In genomic region chr12:100519684-100520076, GRCm38 (mm10) we compare ENCODE assay signal across 8 mouse cellular contexts. TPM values are rescaled to one million over a fixed set of nuclear protein-coding genes. Genes with fewer than 3 reads are reported as not detected.
DNase-seq lines count a peak whose midpoint lies in the region; ATAC-seq and TF ChIP-seq lines count a peak whose summit lies in the region.

No protein-coding gene starts in this region.

- peak overlapping the region; percentile 88 for H3K4me2 ChIP-seq in neural tube, embryonic 11.5 days (ENCODE audit: low read depth)
- H3K4me2 ChIP-seq in heart, postnatal 0 days (ENCODE audit: low read depth, low read length) = peak overlapping the region; percentile 72
- peak overlapping the region; percentile 82 for H3K4me2 ChIP-seq in limb, embryonic 12.5 days
- H3K4me2 ChIP-seq in midbrain, embryonic 16.5 days (ENCODE audit: low read length) = peak overlapping the region; percentile 81

- TF ChIP-seq EP300 in heart, postnatal 0 days (IDR thresholded peaks at IDR 0.05; ENCODE audit: low read depth) = no peak

- no peak for TF ChIP-seq CTCF in cortical plate, adult 2 months (IDR thresholded peaks at IDR 0.05; ENCODE audit: extremely low read depth, insufficient read depth, low read length)
- no peak for TF ChIP-seq CTCF in heart, postnatal 0 days (IDR thresholded peaks at IDR 0.05; ENCODE audit: low read depth)

- peaks cover 5% of the 10 kb centered on the region; the same call in 1 of the 2 replicates for H3K4me1 ChIP-seq in neural tube, embryonic 11.5 days (ENCODE audit: control insufficient read depth, insufficient read depth, low read length)
- peaks cover 15% of the 10 kb centered on the region for H3K4me1 ChIP-seq in cortical plate, adult 2 months (ENCODE audit: control insufficient read depth, insufficient read depth, low read length)
- H3K4me1 ChIP-seq in heart, postnatal 0 days (ENCODE audit: control insufficient read depth, insufficient read depth) = peaks cover 23% of the 10 kb centered on the region
- peaks cover 20% of the 10 kb centered on the region for H3K4me1 ChIP-seq in limb, embryonic 12.5 days (replicated peaks)
- H3K4me1 ChIP-seq in midbrain, embryonic 16.5 days (ENCODE audit: control insufficient read depth, insufficient read depth, low read length) = peaks cover 27% of the 10 kb centered on the region

- H3K36me3 ChIP-seq in neural tube, embryonic 11.5 days (ENCODE audit: control insufficient read depth, insufficient read depth, low read length) = no peaks in the 10 kb centered on the region
- H3K36me3 ChIP-seq in heart, postnatal 0 days (replicated peaks; ENCODE audit: control insufficient read depth, insufficient read depth, low read length) = no peaks in the 10 kb centered on the region
- peaks cover 14% of the 10 kb centered on the region; the same call in 1 of the 2 replicates for H3K36me3 ChIP-seq in limb, embryonic 12.5 days
- H3K36me3 ChIP-seq in midbrain, embryonic 16.5 days (ENCODE audit: control insufficient read depth, insufficient read depth, low read length) = no peaks in the 10 kb centered on the region

- peak overlapping the region; percentile 86 for H3K4me3 ChIP-seq in neural tube, embryonic 11.5 days (ENCODE audit: low read depth, low read length)
- H3K4me3 ChIP-seq in cortical plate, adult 2 months (ENCODE audit: insufficient read depth, low read length) = peak overlapping the region; percentile 91
- H3K4me3 ChIP-seq in heart, postnatal 0 days (ENCODE audit: low read depth, low read length) = peak overlapping the region; percentile 71
- H3K4me3 ChIP-seq in limb, embryonic 12.5 days (replicated peaks) = peak overlapping the region; percentile 82
- peak overlapping the region; percentile 65 for H3K4me3 ChIP-seq in midbrain, embryonic 16.5 days (ENCODE audit: low read depth, low read length)

- peak; percentile 13; the same call in 1 of the 2 replicates for ATAC-seq in neural tube, embryonic 11.5 days (ENCODE audit: insufficient read depth, low FRiP score, low TSS enrichment)
- ATAC-seq in heart, postnatal 0 days (ENCODE audit: insufficient read depth, low read depth) = no peak
- no peak for ATAC-seq in limb, embryonic 12.5 days (ENCODE audit: insufficient number of reproducible peaks, insufficient read depth, low FRiP score, low TSS enrichment, low read depth)
- peak; percentile 25 for ATAC-seq in midbrain, embryonic 16.5 days
- ATAC-seq in megakaryocyte-erythroid progenitor cell, adult 5-6 weeks (replicated peaks; ENCODE audit: low FRiP score, low TSS enrichment, poor library complexity, severe bottlenecking) = no peak

- H3K9me3 ChIP-seq in neural tube, embryonic 11.5 days (ENCODE audit: control insufficient read depth, low read length) = no peaks in the 10 kb centered on the region
- H3K9me3 ChIP-seq in heart, postnatal 0 days (replicated peaks; ENCODE audit: control insufficient read depth, low read length) = no peaks in the 10 kb centered on the region
- H3K9me3 ChIP-seq in limb, embryonic 12.5 days = no peaks in the 10 kb centered on the region
- no peaks in the 10 kb centered on the region for H3K9me3 ChIP-seq in midbrain, embryonic 16.5 days (replicated peaks; ENCODE audit: control insufficient read depth, low read length, poor library complexity, severe bottlenecking)

- no peaks in the 10 kb centered on the region for H3K27me3 ChIP-seq in neural tube, embryonic 11.5 days (ENCODE audit: control insufficient read depth, insufficient read depth, low read length)
- H3K27me3 ChIP-seq in heart, postnatal 0 days (ENCODE audit: control insufficient read depth, insufficient read depth, low read length) = no peaks in the 10 kb centered on the region
- H3K27me3 ChIP-seq in limb, embryonic 12.5 days = no peaks in the 10 kb centered on the region
- H3K27me3 ChIP-seq in midbrain, embryonic 16.5 days (ENCODE audit: control insufficient read depth, insufficient read depth, low read depth, low read length) = no peaks in the 10 kb centered on the region

- 64% methylated on average over 7 of the region's 7 CpGs for WGBS in neural tube, embryonic 11.5 days
- WGBS in heart, postnatal 0 days = 34% methylated on average over 7 of the region's 7 CpGs
- WGBS in limb, embryonic 12.5 days = 63% methylated on average over 7 of the region's 7 CpGs
- WGBS in midbrain, embryonic 16.5 days = 42% methylated on average over 7 of the region's 7 CpGs

- no peak for TF ChIP-seq POLR2A in cortical plate, adult 2 months (IDR thresholded peaks at IDR 0.05; ENCODE audit: extremely low read depth, insufficient read depth, low read length)

- peak; percentile 25 for DNase-seq in neural tube, embryonic 11.5 days (ENCODE audit: low spot score)
- DNase-seq in neural tube, embryonic 10.5 days (ENCODE audit: extremely low spot score, low spot score) = no peak
- DNase-seq in heart, postnatal 0 days (ENCODE audit: low spot score) = no peak
- DNase-seq in ovary, adult 18-20 months (ENCODE audit: low spot score) = no peak

- H3K9ac ChIP-seq in neural tube, embryonic 11.5 days (ENCODE audit: low read length) = peak overlapping the region; percentile 95
- peak overlapping the region; percentile 88 for H3K9ac ChIP-seq in heart, postnatal 0 days (replicated peaks; ENCODE audit: low read depth, low read length)
- H3K9ac ChIP-seq in limb, embryonic 12.5 days (replicated peaks) = peak overlapping the region; percentile 96
- H3K9ac ChIP-seq in midbrain, embryonic 16.5 days (ENCODE audit: low read depth, low read length) = peak overlapping the region; percentile 99

- peak overlapping the region; percentile 79; the same call in 1 of the 2 replicates for H3K27ac ChIP-seq in neural tube, embryonic 11.5 days (ENCODE audit: low read depth, low read length)
- H3K27ac ChIP-seq in cortical plate, adult 2 months (ENCODE audit: insufficient read depth, low read length) = peak overlapping the region; percentile 96
- peak overlapping the region; percentile 78; the same call in 1 of the 2 replicates for H3K27ac ChIP-seq in heart, postnatal 0 days (ENCODE audit: low read depth)
- no peak overlapping the region; the same call in 1 of the 2 replicates for H3K27ac ChIP-seq in limb, embryonic 12.5 days
- peak overlapping the region; percentile 87 for H3K27ac ChIP-seq in midbrain, embryonic 16.5 days (ENCODE audit: low read length)

RNA-seq across cellular contexts. Expression of gene Ttc7b, which starts 0.9 kb away (rescaled TPM):
- polyA plus RNA-seq in neural tube, embryonic 11.5 days (2014; fragmentation: Nextera tagmentation; extraction: Ambion mirVana) = 15.3 and 16.1 TPM in 2 replicates
- 221 and 228 TPM in 2 replicates for polyA plus RNA-seq in cortical plate, adult 2 months (2012; rRNA removed)
- 29.4 and 37.8 TPM in 2 replicates for total RNA-seq in heart, postnatal 0 days (2014; rRNA removed; ENCODE audit: low replicate concordance)
- polyA plus RNA-seq in heart, postnatal 0 days (2015; fragmentation: Nextera tagmentation; extraction: Ambion mirVana) = 5.9 and 6.7 TPM in 2 replicates
- 4.8 and 5.2 TPM in 2 replicates for polyA plus RNA-seq in limb, embryonic 12.5 days (2016; fragmentation: Nextera tagmentation; extraction: Ambion mirVana)
- 7.2 and 7.9 TPM in 2 replicates for polyA plus RNA-seq in midbrain, embryonic 16.5 days (2015; fragmentation: Nextera tagmentation; extraction: Ambion mirVana)
- 7.9 and 9.0 TPM in 2 replicates for total RNA-seq in megakaryocyte-erythroid progenitor cell, adult 5-6 weeks (2014; fragmentation: Nextera tagmentation)
- total RNA-seq in megakaryocyte-erythroid progenitor cell, adult 5-6 weeks (2017) = 6.3 and 10.1 TPM in 2 replicates

Comparison
In these comparisons a context has a peak if more than half of its experiments do, and no peak if none do; other contexts are left out.
1. ATAC-seq: peak in neural tube, embryonic 11.5 days (single experiment) and midbrain, embryonic 16.5 days (single experiment); none in heart, postnatal 0 days (single experiment), limb, embryonic 12.5 days (single experiment) and megakaryocyte-erythroid progenitor cell, adult 5-6 weeks (single experiment).
2. RNA of gene Ttc7b, which starts 0.9 kb away (polyA plus RNA-seq): 221 to 228 TPM in cortical plate, adult 2 months; 15.3 to 16.1 TPM in neural tube, embryonic 11.5 days, 7.2 to 7.9 TPM in midbrain, embryonic 16.5 days, 5.9 to 6.7 TPM in heart, postnatal 0 days and 4.8 to 5.2 TPM in limb, embryonic 12.5 days; every median in the first group is over 10 times any median in the second.
3. Peak in every context shown above with its lines, with median percentiles within 50 percentile points of each other: H3K4me2 ChIP-seq, H3K4me3 ChIP-seq and H3K9ac ChIP-seq.